Mouse (Mus musculus) C2C12 (cell line): Measurements from ENCODE around the gene Trip13.

ENCODE experiments used
- CEBPB ChIP-seq: IDR thresholded peaks from one replicate; pipeline ENCODE4 v1.6.1; 2011; ENCODE audit warnings: low read depth, mild to moderate bottlenecking, control low read depth, moderate library complexity
- CTCF ChIP-seq: IDR thresholded peaks from one replicate; pipeline ENCODE4 v1.5.1; 2011; ENCODE audit not compliant: control insufficient read depth, insufficient read depth, insufficient read length
- FOSL1 ChIP-seq: IDR thresholded peaks from one replicate; pipeline ENCODE4 v1.8.0; 2011; ENCODE audit warnings: mild to moderate bottlenecking, low read length; ENCODE audit not compliant: poor library complexity, insufficient read depth, severe bottlenecking
- MAX ChIP-seq: IDR thresholded peaks from one replicate; pipeline ENCODE4 v1.6.1; 2011; ENCODE audit warnings: mild to moderate bottlenecking, control low read depth
- MYOD1 ChIP-seq: IDR thresholded peaks from one replicate; pipeline ENCODE4 v1.6.1; 2011; ENCODE audit warnings: low read depth; ENCODE audit not compliant: control insufficient read depth, insufficient read length
- MYOG ChIP-seq: IDR thresholded peaks from one replicate; pipeline ENCODE4 v1.6.1; 2011; ENCODE audit not compliant: control insufficient read depth, insufficient read length; ENCODE audit errors: extremely low read depth
- USF1 ChIP-seq: IDR thresholded peaks from one replicate; pipeline ENCODE4 v1.6.1; 2011; ENCODE audit warnings: low read depth, mild to moderate bottlenecking, control low read depth, moderate library complexity

DNA sequence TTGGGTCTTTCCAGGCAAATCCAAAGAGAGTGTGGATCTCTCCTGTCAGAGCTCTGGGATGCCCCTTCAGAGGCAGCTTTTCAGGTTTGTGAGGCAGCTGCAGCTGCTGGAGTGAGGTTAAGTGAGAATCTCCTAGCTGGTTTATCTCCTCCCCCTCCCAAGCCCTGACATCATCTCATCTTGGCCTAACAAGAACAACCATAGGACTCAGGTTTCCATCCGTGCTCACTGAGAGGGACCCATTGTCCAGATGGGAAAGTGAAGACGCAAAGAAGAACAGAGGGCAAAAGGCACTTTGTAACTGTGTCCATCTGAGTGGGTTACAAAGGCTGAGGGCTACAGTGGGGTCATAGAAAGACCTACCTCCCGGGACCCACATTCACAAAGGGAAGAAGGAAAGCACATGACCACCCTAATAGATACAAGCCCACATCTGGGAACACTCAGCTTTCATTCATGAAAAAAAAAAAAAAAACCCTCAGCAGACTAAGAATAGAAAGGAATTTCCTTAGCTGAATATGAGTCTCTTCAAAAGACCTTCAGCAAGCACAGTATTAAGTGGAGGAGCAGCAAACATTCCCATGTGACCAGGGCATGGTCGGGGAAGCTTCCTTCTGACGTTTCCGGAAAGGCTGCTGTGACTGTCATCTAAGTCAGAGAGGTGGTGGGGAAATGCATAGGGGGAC, 44.9 kb downstream of the Trip13 start:
- TF ChIP-seq CTCF, result no peak
- TF ChIP-seq MYOD1, result no peak
- no peak for TF ChIP-seq USF1
- TF ChIP-seq CEBPB, result no peak
- TF ChIP-seq MAX, result no peak
- TF ChIP-seq MYOG, result no peak
- no peak for TF ChIP-seq FOSL1
